Mouse (Mus musculus) frontal cortex, postnatal 10 days (tissue): ENCODE measurements around the gene Ndufa5.
A peak's percentile ranks its signal among the peaks of the same experiment; 100 is the strongest.

Experiments used
- DNase-seq, 2 experiments: peaks; one replicate each; pipeline ENCODE4 v3.0.0; 2022; ENCODE audit warnings: low spot score in 2 of 2, mixed read lengths in 1 of 2

Ndufa5 gene

DNA sequence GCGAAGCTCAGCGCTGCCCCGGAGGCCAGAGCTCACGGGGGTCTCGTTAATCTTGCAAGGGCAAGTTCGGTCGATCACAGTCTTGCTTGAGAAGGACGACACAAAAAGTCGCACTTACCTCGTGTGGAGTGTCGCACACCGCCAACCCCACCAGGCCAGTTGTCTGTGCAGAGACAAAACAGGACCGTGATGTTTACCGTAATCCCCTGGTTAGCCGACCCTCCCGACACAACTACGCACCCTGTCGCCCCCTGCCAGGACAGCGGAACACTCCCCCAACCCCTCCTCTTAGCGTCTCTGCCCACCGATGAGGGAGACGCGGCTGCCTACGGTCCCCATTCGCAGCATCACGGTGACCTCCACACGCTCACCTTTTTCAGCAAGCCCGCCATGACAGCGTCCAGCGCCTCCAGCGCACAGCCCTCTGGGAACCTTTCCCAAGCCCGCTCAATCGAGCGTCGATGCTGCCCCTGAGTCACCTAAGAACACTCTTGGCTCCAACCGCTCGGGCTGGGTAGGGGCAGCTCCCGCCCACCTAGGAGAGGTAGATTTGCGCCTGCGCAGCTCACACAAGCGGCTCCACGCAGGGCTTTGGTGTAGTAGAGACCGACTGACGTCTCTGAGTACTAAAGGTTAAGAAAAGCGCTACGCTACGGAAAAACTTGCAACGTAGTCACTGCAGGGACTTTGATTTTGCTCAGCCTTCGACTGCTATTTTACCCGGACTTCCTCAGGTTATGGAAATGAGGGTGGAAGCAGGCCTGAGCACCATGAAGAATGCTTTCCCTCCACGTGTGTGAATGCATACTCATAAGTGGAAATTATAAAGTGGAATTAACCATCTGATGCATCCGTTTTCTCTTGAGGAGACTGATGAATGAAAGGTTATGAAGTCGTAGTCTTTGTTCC lies at the start of gene Ndufa5:
TSS of gene Ndufa5 (minus strand) at position 859 of the 909 bp plus-strand sequence.
- DNase-seq = peak; percentile 87

DNA sequence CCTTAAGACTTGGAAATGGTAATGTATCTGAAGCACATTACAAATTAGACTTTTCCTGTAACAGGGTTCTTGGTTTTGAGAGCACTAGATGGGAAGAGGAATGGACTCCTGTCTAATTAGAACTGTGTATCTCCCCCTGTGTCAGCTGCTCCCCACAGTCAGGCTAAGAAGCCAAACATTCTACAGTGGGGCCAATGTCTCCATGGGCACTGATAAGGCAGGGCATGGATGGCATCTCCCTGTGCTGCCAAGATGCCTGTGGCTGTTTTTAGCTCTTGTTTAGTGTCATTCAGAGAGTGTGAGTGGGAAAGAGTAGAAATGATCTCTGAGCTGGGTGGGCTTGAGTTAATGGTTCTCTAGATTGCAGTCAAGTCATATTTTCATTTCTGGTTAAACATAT lies 45.5 kb upstream of the Ndufa5 start:
- DNase-seq = no peak

DNA sequence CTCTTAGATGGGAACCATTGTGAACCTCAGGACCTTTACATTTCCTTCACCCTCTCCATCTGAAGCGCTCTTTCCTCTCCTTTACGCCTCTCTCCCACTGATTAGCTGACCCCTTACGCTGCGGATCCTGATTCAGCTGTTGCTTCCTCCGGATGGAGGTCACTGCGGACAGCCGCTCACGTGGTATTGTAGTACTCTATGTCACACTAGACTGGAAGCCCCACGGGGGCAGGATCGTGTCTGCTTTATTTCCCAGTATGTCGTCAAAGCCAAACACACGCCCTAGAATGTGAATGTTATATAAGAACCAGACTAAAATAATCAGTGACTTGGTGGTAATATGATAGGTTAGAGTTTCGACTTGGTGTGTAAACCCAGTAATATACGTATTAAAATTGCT lies 44.6 kb upstream of the Ndufa5 start:
- no peak for DNase-seq

DNA sequence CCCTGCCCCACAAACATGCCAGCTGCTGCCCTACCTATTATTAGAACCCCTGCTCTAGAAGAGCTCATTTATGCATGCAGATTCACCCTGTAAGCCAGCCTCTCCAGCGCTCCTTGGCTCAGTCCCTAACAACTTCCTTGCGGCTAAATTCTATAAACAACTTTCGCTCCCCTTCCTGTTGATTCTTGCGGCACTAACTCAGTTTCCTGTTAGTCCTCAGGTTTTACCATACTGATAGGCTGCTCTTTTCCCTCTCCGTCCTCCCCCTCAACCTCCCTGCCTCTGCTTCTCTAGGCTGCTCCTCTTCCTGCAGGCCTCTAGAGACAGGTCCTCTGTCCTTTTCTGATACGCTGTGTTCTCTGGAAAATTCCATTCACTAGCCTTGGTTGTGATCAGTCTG lies 43.3 kb upstream of the Ndufa5 start:
- DNase-seq = no peak

DNA sequence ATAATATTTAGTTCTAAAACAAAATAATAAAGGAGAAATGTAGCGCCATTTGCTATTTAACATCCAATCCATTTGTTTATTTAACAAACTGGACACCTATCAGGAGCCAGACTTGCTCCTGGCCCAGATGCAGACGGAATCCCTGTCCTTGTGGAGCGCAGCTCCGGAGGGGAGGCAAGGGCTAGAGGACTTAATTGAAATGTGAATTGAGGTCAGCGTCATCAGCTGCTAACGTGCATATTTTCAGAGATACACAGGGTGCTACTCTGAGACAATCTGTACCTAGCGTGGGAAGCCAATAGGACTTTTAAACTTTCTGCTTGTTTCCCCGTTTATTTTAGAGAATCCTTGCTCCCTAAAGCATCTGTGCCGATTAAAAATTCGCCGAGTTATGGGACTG lies 42.5 kb upstream of the Ndufa5 start:
- no peak for DNase-seq

DNA sequence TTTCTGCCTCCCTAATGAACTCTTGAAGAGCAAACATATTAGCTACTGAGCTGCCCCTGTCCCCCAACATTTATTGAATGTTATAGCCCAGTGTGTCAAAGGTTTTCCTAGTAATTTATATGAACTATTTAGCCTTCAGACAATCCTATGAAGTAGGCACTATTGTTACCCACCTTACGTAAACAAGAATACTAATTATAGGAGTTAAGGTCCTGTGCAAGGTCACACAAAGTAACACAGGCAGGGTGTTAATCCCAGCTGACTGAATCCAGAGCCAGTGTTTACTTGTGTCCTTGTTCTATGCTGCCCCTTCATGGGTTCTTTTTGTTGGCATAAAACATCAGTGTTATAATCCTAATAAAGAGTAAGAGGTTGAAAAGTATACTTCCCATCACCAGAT lies 41.9 kb upstream of the Ndufa5 start:
- no peak for DNase-seq

DNA sequence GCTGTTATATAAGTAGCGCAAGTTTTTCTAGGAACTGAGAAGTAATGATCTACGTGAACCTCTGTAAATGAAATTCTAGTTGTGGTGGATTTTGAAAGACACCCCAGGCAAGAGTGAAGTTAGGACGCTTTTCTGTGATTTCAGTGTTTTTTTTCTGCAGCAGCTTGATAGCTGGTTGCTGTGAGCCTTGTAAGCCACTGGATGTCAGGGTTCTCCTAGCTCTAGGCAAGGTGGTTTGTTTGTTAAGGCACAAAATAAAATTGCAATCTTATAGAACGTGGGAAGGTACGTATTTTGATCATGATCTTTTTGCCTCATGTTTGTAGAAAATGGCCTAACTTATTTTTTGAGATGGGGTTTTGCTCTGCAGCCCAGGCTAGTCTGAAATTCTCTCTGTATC lies 41.1 kb upstream of the Ndufa5 start:
- no peak for DNase-seq

DNA sequence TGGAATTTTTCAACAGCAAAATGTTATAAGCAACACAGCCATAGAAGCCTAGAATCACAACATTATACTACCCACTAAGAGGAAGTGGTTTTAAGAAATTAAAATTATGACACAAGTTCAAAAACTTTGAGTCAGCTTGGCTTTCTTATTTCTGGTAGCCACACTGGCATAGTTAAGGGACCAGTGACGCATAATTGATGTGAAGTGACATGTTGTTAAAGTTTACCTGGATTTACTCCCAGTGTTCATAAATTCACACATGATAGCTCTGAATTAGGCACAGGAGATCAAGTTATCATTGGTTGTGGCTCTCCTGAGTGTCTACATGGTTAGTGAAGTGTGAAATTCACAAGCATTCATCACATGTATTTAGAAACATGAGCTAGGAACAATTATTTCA lies 37.1 kb upstream of the Ndufa5 start:
- no peak for DNase-seq

DNA sequence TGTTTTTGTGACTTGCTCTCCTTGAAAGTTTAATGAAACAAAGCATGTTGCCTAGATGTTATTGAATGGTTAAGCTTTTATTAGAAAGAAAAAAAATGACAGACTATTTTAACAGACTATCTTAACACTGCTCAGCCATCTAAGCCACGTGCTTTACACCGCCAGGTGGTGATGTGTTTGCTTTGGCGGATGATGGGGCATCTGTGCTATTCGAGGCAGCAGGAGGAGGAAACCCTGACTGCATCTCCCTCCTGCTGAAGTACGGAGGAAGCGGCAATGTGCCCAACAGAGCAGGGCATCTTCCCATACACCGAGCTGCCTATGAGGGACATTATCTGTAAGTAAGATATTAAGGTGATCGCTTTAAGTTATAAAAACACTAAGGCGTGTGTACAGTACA lies 36.3 kb upstream of the Ndufa5 start:
- no peak for DNase-seq

DNA sequence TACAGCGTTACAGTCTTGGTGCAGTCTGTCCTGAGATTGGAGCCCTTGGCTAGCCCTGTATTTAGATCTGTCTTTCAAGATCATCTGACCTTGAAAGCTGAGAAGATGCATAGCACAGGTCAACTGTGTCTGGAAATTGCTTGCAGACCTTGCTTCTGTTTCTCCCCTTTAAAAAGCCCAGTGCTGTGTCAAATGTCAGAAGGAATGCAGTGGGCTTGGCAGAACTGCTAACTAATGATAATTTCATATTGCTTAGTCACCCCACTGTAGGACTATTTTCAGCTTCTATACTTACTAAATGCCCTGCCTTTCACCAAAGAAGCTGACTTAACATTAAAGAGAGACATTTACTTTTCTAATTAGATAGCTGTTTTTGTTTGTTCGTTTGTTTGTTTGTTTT lies 27.7 kb upstream of the Ndufa5 start:
- no peak for DNase-seq

DNA sequence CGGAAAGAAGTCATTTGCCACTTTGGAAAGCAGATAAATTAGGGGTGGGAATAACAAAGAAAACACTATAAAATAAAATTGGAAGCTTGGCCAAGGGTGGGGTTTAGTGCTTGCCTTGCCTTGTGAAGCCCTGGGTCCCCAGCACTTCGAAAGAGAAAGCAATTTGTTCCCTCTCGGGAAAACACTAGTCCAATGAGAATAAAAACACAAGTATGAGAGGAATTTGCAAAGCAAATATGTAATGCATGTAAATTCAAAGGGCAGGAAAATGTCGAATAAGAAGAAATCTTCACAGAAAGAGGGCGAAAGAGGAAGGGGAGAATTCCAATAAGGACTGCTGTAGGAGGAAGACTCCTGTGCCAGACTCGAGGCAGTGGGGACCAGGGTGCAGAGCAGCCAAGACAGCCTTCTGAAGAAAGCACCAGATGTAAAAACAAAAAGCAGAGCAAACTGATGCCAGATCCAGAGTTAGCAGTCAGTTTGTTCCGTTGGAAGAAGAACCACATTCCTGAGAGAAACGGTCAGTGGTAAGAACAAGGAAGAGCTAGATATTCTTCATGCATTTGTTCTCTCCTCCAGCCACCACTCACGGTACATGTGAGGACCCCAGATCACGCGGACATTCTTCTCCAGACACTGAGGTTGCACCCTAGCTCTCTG lies 26.7 kb upstream of the Ndufa5 start:
- DNase-seq = no peak

DNA sequence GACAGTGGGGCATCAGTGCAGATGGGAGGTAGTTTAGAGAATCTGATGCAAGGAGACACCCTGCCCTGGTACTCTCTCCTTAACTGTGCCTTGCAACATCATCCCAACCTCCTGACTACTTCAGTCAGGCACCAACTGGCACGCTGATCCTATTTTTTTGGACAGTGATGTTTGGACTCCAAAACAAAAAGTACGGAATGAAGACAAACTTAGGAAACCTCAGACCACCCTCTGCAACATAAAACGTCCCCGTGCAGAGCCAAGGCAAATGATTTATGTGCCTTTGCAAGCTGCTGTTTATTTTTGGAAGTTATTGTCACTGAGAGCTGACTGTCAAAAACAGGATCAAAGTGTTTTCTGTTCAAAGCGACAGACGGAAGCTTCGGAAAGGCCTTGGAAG lies 24.2 kb upstream of the Ndufa5 start:
- DNase-seq = no peak

DNA sequence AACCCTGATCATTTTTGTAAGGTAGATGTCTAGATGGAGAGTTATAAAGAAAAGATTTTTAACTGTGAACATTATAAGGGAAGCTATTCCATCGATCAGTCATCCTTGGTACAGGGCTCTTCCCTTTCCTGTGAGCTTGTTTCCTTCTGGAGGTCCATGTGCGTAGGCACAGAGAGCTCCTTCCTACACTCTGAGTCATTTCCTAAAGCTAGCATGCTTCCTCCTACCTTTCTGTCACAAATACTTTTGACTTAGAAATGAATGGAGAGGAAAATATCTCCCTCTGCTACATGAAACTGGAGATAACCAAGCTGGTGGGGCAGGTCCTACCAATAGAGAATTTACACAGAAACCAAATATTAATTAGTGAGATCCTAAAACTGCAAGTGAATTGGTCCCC lies 22.0 kb upstream of the Ndufa5 start:
- no peak for DNase-seq

DNA sequence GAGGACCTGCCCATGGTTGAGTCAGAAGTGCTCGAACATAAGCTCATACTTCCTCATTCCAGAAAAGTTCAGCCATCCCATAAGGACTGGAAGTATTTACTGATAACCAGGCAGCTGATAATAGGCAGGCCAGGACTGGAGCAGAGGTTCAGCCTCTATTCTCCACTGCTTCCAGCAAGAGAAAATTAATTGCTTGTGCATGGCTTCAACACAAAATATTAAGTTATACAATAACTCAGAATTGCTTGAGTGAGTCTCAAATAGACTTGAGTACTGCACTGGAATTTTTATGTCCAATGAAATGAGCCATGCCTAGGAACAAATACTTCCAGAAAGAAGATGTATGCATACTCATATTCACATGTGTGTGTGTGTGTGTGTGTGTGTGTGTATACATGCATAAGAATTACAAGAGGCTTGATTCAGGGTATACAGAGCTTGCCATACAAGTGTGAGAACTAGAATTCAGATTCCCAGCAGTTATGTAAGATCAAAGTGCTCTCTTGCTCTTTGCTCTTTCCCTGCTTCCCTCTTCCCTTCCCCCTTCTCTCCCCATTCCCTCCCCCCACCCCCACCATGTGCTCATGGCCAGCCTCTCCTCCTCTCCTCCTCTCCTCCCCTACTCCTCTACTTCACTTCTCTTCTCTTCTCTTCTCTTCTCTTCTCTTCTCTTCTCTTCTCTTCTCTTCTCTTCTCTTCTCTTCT lies 19.1 kb upstream of the Ndufa5 start:
- DNase-seq = no peak

DNA sequence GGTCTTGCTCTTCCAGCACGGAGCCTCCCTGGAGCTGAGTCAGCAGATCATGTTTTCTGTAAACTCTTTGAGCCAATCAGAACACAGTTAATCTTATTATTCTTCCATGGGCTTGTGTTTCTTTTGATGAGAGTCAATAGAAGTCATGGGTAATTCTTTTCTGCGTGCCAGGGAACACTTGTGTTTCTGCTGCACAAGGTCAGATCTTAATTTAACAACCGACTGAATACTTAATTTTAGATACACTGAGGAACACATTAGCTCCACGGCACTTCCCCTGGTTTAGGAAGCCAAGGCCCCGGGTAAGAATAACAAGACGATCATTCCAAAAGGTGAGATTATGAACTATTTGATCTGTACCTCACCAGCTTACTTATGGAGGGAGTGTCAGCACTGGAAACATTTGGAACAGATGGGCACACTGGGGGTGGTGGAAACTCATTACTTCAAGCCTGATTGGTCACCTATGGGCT lies 15.3 kb upstream of the Ndufa5 start:
- DNase-seq = no peak

DNA sequence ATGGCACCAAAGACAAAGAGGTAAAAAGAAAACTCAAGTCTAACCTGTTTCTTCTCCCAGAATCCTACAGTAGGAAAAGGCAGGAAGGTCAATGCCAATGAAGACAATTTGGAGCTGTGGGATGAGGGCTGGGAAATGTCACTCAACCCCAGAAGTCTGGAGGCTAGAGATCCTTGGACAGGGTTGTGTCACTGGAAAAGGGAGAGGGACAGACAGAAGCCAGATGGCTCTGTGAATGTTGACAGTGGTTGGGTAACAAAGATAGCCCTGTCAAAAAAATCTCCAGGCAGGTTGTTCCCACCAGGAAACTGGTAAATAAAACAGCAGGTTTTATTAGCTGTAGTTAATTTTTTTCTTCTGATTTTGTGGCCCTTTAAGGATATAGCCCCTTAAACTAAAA lies 14.6 kb upstream of the Ndufa5 start:
- no peak for DNase-seq

DNA sequence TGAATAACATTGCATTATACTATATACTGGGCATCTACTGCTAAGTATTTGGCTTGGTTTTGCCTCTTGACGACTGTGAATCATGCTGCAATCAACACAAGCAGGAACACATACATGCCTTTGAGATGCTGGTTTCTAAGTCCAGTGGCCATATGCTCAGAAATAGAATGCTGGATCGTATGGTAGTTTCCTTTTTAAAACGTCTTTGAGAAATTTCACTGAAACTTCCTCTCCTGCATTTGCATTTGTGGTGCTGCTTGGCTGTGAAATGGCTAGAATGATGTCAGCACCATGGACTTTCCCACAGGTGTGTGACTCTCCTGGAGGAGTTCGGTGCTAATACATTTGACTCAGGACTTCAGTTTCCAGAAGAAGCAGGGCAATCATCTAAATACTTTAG lies 12.3 kb upstream of the Ndufa5 start:
- no peak for DNase-seq

DNA sequence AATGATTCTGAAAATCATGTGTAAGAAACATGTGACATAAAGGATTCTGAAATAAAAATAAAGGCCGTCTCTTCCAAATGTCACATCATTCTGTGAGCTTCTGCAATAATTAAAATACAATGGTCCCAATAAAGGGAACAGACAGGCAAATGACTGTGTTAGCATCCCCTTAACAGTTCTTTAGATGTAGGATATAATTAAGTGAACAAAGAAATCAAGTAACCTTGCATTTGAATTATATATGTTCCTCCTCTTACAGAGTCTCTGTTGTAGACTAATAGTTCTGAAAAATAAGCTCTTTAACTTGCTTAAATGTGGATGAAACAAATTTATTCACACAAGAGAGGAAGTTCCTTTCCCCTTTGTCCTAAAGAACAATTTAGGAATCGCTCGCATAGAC lies 10.6 kb upstream of the Ndufa5 start:
- DNase-seq = no peak

DNA sequence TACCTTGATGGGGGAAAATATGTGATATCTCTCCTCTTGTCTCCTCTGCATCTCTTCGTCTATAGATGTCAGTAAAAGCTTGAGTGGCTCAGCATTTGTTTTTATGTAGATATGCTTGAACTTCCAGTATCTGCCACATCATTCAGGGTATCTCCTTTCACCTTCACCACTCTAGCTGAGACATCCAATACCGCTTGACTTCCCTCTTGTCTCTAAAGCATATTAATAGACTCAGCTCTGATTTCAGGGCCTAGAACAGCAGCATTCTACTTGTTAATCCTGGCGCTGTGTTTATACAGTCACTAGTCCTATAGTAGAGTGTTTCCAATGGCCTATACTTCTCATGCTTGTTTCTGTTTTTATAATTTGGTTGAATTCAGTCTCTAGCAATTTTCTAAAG lies 5.0 kb upstream of the Ndufa5 start:
- DNase-seq = no peak

DNA sequence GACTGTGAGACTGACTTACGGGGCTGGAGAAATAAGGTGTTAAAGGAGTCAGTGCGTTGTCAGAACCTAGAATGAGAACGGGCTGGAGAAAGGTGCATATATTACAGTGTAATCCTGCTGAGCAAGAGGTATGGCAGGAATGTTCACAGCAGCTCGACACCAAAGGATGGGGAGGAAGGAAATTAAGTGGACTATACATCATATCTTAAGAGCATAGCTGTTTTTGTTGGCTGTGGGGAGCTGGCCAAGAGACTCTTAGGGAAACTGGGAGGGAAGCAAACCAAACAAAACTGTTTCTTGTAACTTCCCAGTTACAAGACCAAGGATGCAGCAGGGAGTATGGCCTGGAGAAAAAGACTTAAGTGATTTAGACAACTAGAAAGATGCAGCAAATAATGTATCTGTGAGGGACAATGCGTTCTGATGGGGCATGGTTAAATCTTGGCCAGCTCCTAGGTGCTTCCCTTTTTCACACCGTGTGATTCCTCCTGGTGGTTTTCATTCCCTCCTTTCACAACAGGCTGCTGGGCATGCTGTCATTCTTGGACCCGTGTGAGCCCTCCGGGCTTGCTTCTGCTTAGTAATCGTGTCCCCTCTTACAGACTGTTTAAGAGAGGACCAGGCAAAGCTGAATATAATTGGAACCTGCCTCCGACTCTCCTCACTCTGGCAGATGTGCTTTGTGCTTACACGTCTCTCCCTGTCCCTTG lies 3.1 kb upstream of the Ndufa5 start:
- DNase-seq = no peak

DNA sequence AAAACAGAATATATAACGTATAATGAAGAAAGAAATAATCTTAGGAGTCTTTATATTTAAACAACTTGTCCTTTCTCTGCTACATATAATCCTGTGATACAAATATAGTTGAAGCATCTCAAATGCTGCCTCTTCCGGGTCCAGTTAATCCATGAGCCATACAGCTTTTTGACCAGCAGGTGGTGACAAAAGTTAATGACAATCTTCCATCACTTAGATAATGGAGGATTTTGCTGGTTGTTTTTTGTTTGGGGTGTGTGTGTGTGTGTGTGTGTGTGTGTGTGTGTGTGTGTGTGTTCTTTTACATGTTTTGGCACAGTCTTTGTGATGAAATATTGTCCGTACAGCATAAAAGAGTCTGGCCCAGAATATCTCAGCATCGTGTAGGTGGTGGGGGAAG lies 2.4 kb upstream of the Ndufa5 start:
- DNase-seq = no peak

DNA sequence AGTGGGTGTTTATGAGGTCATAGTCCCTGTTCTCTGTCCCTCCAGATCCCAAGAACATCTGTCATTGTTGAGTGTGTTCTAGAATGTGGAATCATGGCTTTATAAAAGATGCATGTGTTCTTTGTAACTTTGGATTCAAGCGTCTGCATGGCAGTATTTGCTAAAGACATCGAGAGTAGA lies 141 bp upstream of the Ndufa5 start, which contains the start of gene Asb15:
TSS of gene Asb15 (plus strand) at position 81 of the 180 bp plus-strand sequence.
- DNase-seq = no peak
